Mouse (Mus musculus): Measurements from ENCODE around the gene Brd3. TPM values are rescaled to one million over a fixed set of nuclear protein-coding genes. Genes with fewer than 3 reads are reported as not detected.
"Not testable (repeated sequence)": the region's sequence is repeated elsewhere in the genome, so short reads cannot be mapped to it uniquely, and the experiment has no call there.

The Brd3 gene
- polyA plus RNA-seq, 1 experiment from 2014 or later = 70.8 TPM

GRCm38 (mm10) chr2:27538455-27539330 lies 31.2 kb upstream of the Brd3 start:
- H3K4me3 ChIP-seq (ENCODE audit: control insufficient read depth in 1 of 2, insufficient read depth in 1 of 2, low read depth in 1 of 2, low read length in 2 of 2); H3K9ac ChIP-seq (ENCODE audit: low read length); H3K9me3 ChIP-seq (ENCODE audit: control insufficient read depth, low read length); H3K27me3 ChIP-seq (ENCODE audit: control insufficient read depth, insufficient read depth, low read length); ATAC-seq (ENCODE audit: insufficient number of reproducible peaks, insufficient read depth, low FRiP score, low read depth): not testable (repeated sequence)
- 61% methylated on average over 5 of the region's 5 CpGs for WGBS
- peak overlapping the region; percentile 12; the same call in 1 of the 2 replicates for H3K4me2 ChIP-seq (ENCODE audit: low read length)
- 0 out of 4 replicates have a peak overlapping the region, but pooled peaks of 1 of the 2 experiments have one; percentile 7 for H3K27ac ChIP-seq (replicated peaks in 1 of 2; ENCODE audit: control insufficient read depth in 1 of 2, insufficient read depth in 1 of 2, low read depth in 2 of 2, low read length in 2 of 2)
- peaks cover 31% of the 10 kb centered on the region for H3K36me3 ChIP-seq (ENCODE audit: control insufficient read depth, insufficient read depth, low read length)
- peaks cover 0 to 12% of the 10 kb centered on the region in 2 experiments; a peak in 2 of 4 replicates for H3K4me1 ChIP-seq (ENCODE audit: control insufficient read depth in 2 of 2, insufficient read depth in 2 of 2, low read length in 2 of 2)

GRCm38 (mm10) chr2:27518283-27518682 lies 10.8 kb upstream of the Brd3 start:
- H3K27me3 ChIP-seq (ENCODE audit: control insufficient read depth, insufficient read depth, low read length) = no peaks in the 10 kb centered on the region
- H3K9ac ChIP-seq (ENCODE audit: low read length) = no peak overlapping the region
- no peaks in the 10 kb centered on the region for H3K9me3 ChIP-seq (ENCODE audit: control insufficient read depth, low read length)
- peaks cover 11 to 27% of the 10 kb centered on the region in 2 experiments for H3K4me1 ChIP-seq (ENCODE audit: control insufficient read depth in 2 of 2, insufficient read depth in 2 of 2, low read length in 2 of 2)
- peaks cover 50% of the 10 kb centered on the region for H3K36me3 ChIP-seq (ENCODE audit: control insufficient read depth, insufficient read depth, low read length)
- no peak for ATAC-seq (ENCODE audit: insufficient number of reproducible peaks, insufficient read depth, low FRiP score, low read depth)
- WGBS = 92% methylated on average over 3 of the region's 3 CpGs
- no peak overlapping the region for H3K27ac ChIP-seq (replicated peaks in 1 of 2; ENCODE audit: control insufficient read depth in 1 of 2, insufficient read depth in 1 of 2, low read depth in 2 of 2, low read length in 2 of 2)
- no peak overlapping the region for H3K4me2 ChIP-seq (ENCODE audit: low read length)
- no peak overlapping the region for H3K4me3 ChIP-seq (ENCODE audit: control insufficient read depth in 1 of 2, insufficient read depth in 1 of 2, low read depth in 1 of 2, low read length in 2 of 2)

- 30% methylated on average over 1 of the region's 1 CpGs for WGBS
- no peaks in the 10 kb centered on the region for H3K27me3 ChIP-seq (ENCODE audit: control insufficient read depth, insufficient read depth, low read length)
- H3K4me1 ChIP-seq (ENCODE audit: control insufficient read depth in 2 of 2, insufficient read depth in 2 of 2, low read length in 2 of 2) = peaks cover 11 to 27% of the 10 kb centered on the region in 2 experiments
- ATAC-seq (ENCODE audit: insufficient number of reproducible peaks, insufficient read depth, low FRiP score, low read depth) = no peak
- H3K36me3 ChIP-seq (ENCODE audit: control insufficient read depth, insufficient read depth, low read length) = peaks cover 30% of the 10 kb centered on the region
- peak overlapping the region in 1 of 2 experiments; percentile 79; a peak in 3 of 4 replicates for H3K4me3 ChIP-seq (ENCODE audit: control insufficient read depth in 1 of 2, insufficient read depth in 1 of 2, low read depth in 1 of 2, low read length in 2 of 2)
- peak overlapping the region; percentile 88 for H3K9ac ChIP-seq (ENCODE audit: low read length)
- H3K9me3 ChIP-seq (ENCODE audit: control insufficient read depth, low read length) = no peaks in the 10 kb centered on the region
- H3K27ac ChIP-seq (replicated peaks in 1 of 2; ENCODE audit: control insufficient read depth in 1 of 2, insufficient read depth in 1 of 2, low read depth in 2 of 2, low read length in 2 of 2) = no peak overlapping the region
- H3K4me2 ChIP-seq (ENCODE audit: low read length) = peak overlapping the region; percentile 88
These were observed 8.8 kb upstream of the Brd3 start for GRCm38 (mm10) chr2:27516289-27516688.

- WGBS = 3% methylated on average over 40 of the region's 40 CpGs
- Histone ChIP-seq H3K4me3 (ENCODE audit: control insufficient read depth in 1 of 2, insufficient read depth in 1 of 2, low read depth in 1 of 2, low read length in 2 of 2) (peak overlapping the region; percentile 79 to 91), H3K9me3 (ENCODE audit: control insufficient read depth, low read length) (no peaks in the 10 kb centered on the region), H3K27ac (replicated peaks in 1 of 2; ENCODE audit: control insufficient read depth in 1 of 2, insufficient read depth in 1 of 2, low read depth in 2 of 2, low read length in 2 of 2) (peak overlapping the region; percentile 8 to 75; a peak in 2 of 4 replicates), H3K27me3 (ENCODE audit: control insufficient read depth, insufficient read depth, low read length) (no peaks in the 10 kb centered on the region), H3K36me3 (ENCODE audit: control insufficient read depth, insufficient read depth, low read length) (peaks cover 22% of the 10 kb centered on the region), H3K9ac (ENCODE audit: low read length) (peak overlapping the region; percentile 88), H3K4me1 (ENCODE audit: control insufficient read depth in 2 of 2, insufficient read depth in 2 of 2, low read length in 2 of 2) (peaks cover 11 to 27% of the 10 kb centered on the region in 2 experiments), H3K4me2 (ENCODE audit: low read length) (peak overlapping the region; percentile 88)
- peak; percentile 46; the same call in 1 of the 2 replicates for ATAC-seq (ENCODE audit: insufficient number of reproducible peaks, insufficient read depth, low FRiP score, low read depth)
These were observed 8.1 kb upstream of the Brd3 start for GRCm38 (mm10) chr2:27515341-27516166.

- H3K4me2 ChIP-seq (ENCODE audit: low read length) = peak within 1 kb of the TSS; percentile 88
- peak within 1 kb of the TSS; percentile 79 to 91 for H3K4me3 ChIP-seq (ENCODE audit: control insufficient read depth in 1 of 2, insufficient read depth in 1 of 2, low read depth in 1 of 2, low read length in 2 of 2)
- H3K4me1 ChIP-seq (ENCODE audit: control insufficient read depth in 2 of 2, insufficient read depth in 2 of 2, low read length in 2 of 2) = peaks cover 11 to 27% of the 10 kb centered on the region in 2 experiments
- peak within 1 kb of the TSS; percentile 88 for H3K9ac ChIP-seq (ENCODE audit: low read length)
- no peaks in the 10 kb centered on the region for H3K9me3 ChIP-seq (ENCODE audit: control insufficient read depth, low read length)
- ATAC-seq (ENCODE audit: insufficient number of reproducible peaks, insufficient read depth, low FRiP score, low read depth) = peak; percentile 86
- peaks cover 15% of the 10 kb centered on the region for H3K36me3 ChIP-seq (ENCODE audit: control insufficient read depth, insufficient read depth, low read length)
- peak within 1 kb of the TSS; percentile 75 to 90 for H3K27ac ChIP-seq (replicated peaks in 1 of 2; ENCODE audit: control insufficient read depth in 1 of 2, insufficient read depth in 1 of 2, low read depth in 2 of 2, low read length in 2 of 2)
- WGBS = under 1% methylated on average over 57 of the region's 57 CpGs
- no peaks in the 10 kb centered on the region for H3K27me3 ChIP-seq (ENCODE audit: control insufficient read depth, insufficient read depth, low read length)
These were observed 7.3 kb upstream of the Brd3 start, which contains the start of gene Wdr5 for GRCm38 (mm10) chr2:27514639-27515328. Gene Wdr5 (plus strand): TSS chr2:27515157.

- peak overlapping the region; percentile 79 to 91; a peak in 3 of 4 replicates for H3K4me3 ChIP-seq (ENCODE audit: control insufficient read depth in 1 of 2, insufficient read depth in 1 of 2, low read depth in 1 of 2, low read length in 2 of 2)
- peak overlapping the region; percentile 88 for H3K4me2 ChIP-seq (ENCODE audit: low read length)
- H3K36me3 ChIP-seq (ENCODE audit: control insufficient read depth, insufficient read depth, low read length) = peaks cover 5% of the 10 kb centered on the region
- no peak for ATAC-seq (ENCODE audit: insufficient number of reproducible peaks, insufficient read depth, low FRiP score, low read depth)
- H3K9ac ChIP-seq (ENCODE audit: low read length) = peak overlapping the region; percentile 88
- peak overlapping the region; percentile 75 to 90 for H3K27ac ChIP-seq (replicated peaks in 1 of 2; ENCODE audit: control insufficient read depth in 1 of 2, insufficient read depth in 1 of 2, low read depth in 2 of 2, low read length in 2 of 2)
- H3K4me1 ChIP-seq (ENCODE audit: control insufficient read depth in 2 of 2, insufficient read depth in 2 of 2, low read length in 2 of 2) = peaks cover 11 to 27% of the 10 kb centered on the region in 2 experiments
- no peaks in the 10 kb centered on the region for H3K27me3 ChIP-seq (ENCODE audit: control insufficient read depth, insufficient read depth, low read length)
- H3K9me3 ChIP-seq (ENCODE audit: control insufficient read depth, low read length) = no peaks in the 10 kb centered on the region
- WGBS = 68% methylated on average over 5 of the region's 5 CpGs
These were observed 6.4 kb upstream of the Brd3 start for GRCm38 (mm10) chr2:27513861-27514260.

- no peak for ATAC-seq (ENCODE audit: insufficient number of reproducible peaks, insufficient read depth, low FRiP score, low read depth)
- H3K9me3 ChIP-seq (ENCODE audit: control insufficient read depth, low read length) = no peaks in the 10 kb centered on the region
- WGBS = 84% methylated on average over 3 of the region's 3 CpGs
- no peak overlapping the region for H3K4me3 ChIP-seq (ENCODE audit: control insufficient read depth in 1 of 2, insufficient read depth in 1 of 2, low read depth in 1 of 2, low read length in 2 of 2)
- no peak overlapping the region for H3K4me2 ChIP-seq (ENCODE audit: low read length)
- no peak overlapping the region for H3K9ac ChIP-seq (ENCODE audit: low read length)
- H3K27ac ChIP-seq (replicated peaks in 1 of 2; ENCODE audit: control insufficient read depth in 1 of 2, insufficient read depth in 1 of 2, low read depth in 2 of 2, low read length in 2 of 2) = no peak overlapping the region
- H3K27me3 ChIP-seq (ENCODE audit: control insufficient read depth, insufficient read depth, low read length) = no peaks in the 10 kb centered on the region
- peaks cover 11 to 27% of the 10 kb centered on the region in 2 experiments for H3K4me1 ChIP-seq (ENCODE audit: control insufficient read depth in 2 of 2, insufficient read depth in 2 of 2, low read length in 2 of 2)
- no peaks in the 10 kb centered on the region for H3K36me3 ChIP-seq (ENCODE audit: control insufficient read depth, insufficient read depth, low read length)
These were observed 5.4 kb upstream of the Brd3 start for GRCm38 (mm10) chr2:27512909-27513308.
